Mouse (Mus musculus) left cerebral cortex, adult 18-20 months (tissue): Measurements from ENCODE around the gene Serf1. TPM values are rescaled to one million over a fixed set of nuclear protein-coding genes. Genes with fewer than 3 reads are reported as not detected.
"Not testable (repeated sequence)": the region's sequence is repeated elsewhere in the genome, so short reads cannot be mapped to it uniquely, and the experiment has no call there.

Source experiments
- DNase-seq, 2 experiments: peaks; one replicate each; pipeline ENCODE4 v3.0.0; 2021 to 2022; ENCODE audit warnings: low spot score in 2 of 2, mixed read lengths in 1 of 2
- long read RNA-seq, 2 experiments: library from polyadenylated mRNA; stranded (forward); transcript quantifications; one replicate each; pipeline ENCODE4 v2.0.0; 2021
- total RNA-seq, 2 experiments: library from RNA; stranded (reverse); gene quantifications; 2 replicates each; pipeline ENCODE4 v1.2.3; 2021

Gene Serf1
- 10 to 100 TPM; 15.0 to 16.5 TPM for total RNA-seq
- long read RNA-seq, experiment 1, transcript Serf1-201 (3 exons, 601 nt) = major isoform, 24 of 24 reads
- long read RNA-seq, experiment 1, partial matches to known transcripts = 0 of 24 reads
- long read RNA-seq, experiment 1, other reads (novel, unspliced or antisense) = 0 of 24 reads
- long read RNA-seq, experiment 2, transcript Serf1-201 (3 exons, 601 nt) = major isoform, 21 of 22 reads
- long read RNA-seq, experiment 2, partial matches to known transcripts = 0 of 22 reads
- long read RNA-seq, experiment 2, other reads (novel, unspliced or antisense) = 1 of 22 reads

DNA sequence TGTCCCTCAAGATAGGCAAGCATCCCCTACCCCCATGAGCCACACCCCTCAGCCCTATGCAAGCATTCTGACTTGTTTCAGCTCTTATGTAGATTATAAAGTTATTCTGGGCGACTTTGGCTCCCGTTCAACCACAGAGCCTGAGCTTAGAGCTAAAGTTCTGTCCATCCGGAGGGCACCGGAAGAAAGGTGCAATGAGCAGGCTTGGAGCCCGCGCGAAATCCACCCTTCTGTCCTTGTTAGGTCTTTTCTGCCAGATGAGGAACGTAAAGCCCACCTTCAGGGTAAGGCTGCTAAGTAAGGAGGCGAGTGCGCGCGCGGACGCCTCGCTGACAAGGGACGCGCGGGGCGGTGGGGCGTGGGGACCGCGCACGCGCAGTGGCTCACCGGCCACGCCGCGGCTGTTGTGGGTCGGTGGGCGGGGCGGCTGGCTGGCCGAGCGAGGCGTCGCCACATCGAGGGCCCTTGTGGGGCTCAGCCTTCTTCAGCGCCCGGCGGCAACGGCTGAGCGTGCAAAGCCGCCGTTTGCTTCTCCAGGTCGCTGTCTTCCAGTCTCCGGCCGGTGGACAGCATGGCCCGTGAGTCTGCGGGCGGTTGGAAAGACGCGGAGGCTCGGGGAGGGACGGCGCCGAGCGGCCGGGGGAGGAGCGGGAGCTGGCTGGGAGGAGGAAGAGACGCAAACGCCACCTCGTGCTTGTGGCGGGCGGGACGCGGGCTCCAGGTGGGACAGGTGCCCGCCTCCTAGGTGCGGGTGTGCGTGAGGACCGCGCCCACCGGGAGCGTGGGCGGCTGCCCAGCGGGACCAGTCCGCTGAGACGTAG, at the start of gene Serf1:
Gene Serf1, plus strand, starts transcription at position 361 of the 821 bp plus-strand sequence.
- peak; percentile 76 to 89 for DNase-seq

DNA sequence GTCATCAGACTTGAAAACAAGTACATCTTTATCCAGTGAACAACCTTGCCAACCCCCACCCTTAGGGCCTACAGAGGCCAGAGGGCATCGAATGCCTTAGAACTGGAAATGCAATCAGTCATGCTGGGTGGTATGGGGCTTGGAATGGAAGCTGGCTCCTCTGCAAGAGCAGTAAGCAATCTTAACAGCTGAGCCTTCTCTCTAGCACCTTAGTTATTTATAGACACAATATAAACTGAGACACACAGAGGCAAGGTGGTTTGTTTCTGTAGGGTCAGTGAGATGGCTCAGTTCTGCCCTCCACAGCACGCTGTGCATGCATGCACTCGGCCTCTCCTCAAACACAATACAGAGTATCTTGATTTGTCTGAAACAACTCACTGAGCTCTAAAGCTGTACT, 43.9 kb upstream of the Serf1 start:
- DNase-seq = no peak

- DNase-seq = no peak
Observed at GRCm38 (mm10) chr13:100067821-100068220, 40.0 kb upstream of the Serf1 start.

DNA sequence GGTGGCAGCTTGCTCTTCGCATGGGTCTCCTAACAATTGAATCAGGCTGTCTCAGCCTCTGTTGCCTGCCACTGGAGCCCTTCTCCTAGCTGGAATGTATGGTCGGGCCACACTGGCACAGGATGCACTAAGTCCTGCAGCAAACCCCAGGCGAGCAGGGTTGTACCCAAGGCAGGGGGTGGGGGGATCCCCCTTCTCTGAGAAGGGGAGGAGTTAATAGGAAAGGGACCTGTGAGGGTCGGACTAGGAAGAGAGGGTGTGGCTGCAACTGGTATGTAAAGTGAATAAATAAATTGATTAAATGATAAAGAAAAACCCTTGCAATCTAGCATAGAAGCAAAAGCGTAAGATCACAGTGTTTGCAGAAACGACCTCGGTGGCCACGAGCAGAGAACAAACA, 36.3 kb upstream of the Serf1 start:
- DNase-seq = no peak

GRCm38 (mm10) chr13:100098808-100099207, 9.0 kb upstream of the Serf1 start:
- DNase-seq = no peak

DNA sequence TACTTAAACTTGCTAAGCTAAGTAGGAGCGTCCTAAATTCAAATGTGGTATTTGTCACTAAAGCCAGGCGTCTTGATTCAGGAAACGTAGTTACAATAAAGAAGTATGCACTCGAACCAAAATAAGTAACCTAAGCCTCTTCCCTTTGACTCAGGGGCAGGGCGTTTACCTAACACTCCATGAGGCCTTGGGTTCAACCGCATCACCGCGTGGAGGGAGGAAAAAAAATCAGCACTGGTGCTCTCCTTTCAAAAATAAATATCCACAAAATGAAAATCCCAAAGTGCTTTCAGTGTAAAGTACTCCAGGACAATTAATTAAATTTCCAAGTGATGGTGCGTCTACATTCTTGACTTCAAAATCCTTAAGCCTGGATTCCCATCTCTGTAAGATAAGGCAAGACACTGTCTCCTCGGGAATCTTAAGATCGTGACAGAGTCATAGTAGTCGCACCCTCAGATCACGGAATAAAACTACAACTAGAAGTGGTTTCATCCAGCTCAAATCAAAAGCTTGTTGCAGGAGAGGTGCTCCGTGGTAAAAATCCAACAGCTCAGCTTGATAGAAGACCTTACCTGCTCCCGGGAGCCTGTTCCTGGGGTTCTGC, 4.7 kb upstream of the Serf1 start:
- DNase-seq = no peak

GRCm38 (mm10) chr13:100103748-100104254, 4.0 kb upstream of the Serf1 start, which contains the start of gene Bdp1:
Gene Bdp1 (minus strand): TSS chr13:100104070.
- DNase-seq = peak; percentile 96 to 97

- no peak for DNase-seq
Observed at GRCm38 (mm10) chr13:100112218-100112972, 4.6 kb downstream of the Serf1 start.

- DNase-seq = no peak
Observed at GRCm38 (mm10) chr13:100123970-100124369, 16.2 kb downstream of the Serf1 start.

GRCm38 (mm10) chr13:100124423-100125257, 16.8 kb downstream of the Serf1 start, which contains the start of gene Smn1:
Gene Smn1 (plus strand): TSS chr13:100124852.
- peak; percentile 98 to 99 for DNase-seq

DNA sequence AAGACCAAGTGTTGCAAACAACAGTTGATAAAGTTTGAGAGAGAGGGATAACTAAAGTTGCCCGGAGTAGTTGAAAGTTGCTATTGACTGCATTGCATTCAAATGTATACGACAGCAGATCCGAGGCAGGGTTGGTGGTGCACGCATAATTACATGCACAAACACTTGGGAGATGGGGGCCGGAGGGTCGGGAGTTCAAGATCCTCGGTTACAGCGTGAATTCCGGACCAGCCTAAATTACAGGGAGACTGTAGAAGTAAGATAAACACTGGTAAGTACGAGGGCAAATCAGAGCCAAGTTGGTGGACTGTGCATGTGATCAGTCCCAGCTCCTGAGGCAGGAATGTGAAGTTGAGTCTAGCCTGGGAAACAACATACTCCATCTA, 17.4 kb downstream of the Serf1 start:
- DNase-seq = no peak

DNA sequence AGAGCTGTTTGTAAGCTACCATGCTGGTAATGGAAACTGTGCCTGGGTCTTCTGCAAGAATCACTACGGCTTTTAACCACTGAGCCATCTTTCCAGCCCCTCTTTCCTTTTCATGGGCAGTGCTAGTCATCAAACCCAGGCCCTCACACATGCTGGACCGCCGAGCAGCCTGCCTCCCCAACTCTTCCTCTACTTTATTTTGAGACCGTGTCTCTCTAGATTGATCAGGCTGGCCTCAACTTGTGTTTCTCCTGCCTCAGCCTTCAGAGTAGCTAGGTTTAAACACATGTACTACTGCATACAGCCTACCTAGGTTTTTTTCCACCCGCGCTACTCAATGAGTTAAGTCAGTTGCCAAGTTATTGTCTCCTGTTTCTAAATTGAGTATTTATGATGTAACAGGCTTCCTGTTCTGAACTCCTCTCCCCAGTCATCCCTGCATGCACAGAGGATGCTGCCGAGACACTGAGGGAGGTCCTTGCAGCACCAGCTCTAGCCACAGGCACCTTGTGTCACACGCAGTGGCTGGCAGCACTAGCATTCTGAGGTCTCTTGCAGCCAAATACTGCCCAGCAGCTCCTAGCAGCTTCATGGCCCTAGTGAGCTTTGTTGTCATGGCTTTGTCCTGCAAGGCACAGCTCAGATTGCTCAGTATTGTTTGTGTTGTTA, 34.0 kb downstream of the Serf1 start:
- DNase-seq = no peak

DNA sequence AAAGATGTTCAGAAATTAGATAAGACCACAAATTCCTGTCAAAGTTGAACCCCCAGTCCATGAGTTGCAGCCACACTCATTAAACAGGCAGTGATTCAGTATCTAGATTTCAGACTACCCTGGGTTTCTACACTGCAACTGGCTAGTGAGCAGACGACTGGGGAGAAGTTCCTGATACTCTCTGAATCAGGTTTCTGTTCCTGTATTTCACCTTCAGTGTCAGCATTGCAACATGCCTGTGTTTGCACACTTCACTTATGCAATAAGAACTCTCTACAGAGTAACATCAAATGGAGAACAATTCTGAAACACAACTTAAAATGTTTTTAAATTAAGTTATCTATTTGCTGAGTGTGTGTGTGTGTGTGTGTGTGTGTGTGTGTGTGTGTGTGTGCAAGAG, 44.8 kb downstream of the Serf1 start:
- no peak for DNase-seq

GRCm38 (mm10) chr13:100156624-100157023, 48.8 kb downstream of the Serf1 start:
- no peak for DNase-seq

DNA sequence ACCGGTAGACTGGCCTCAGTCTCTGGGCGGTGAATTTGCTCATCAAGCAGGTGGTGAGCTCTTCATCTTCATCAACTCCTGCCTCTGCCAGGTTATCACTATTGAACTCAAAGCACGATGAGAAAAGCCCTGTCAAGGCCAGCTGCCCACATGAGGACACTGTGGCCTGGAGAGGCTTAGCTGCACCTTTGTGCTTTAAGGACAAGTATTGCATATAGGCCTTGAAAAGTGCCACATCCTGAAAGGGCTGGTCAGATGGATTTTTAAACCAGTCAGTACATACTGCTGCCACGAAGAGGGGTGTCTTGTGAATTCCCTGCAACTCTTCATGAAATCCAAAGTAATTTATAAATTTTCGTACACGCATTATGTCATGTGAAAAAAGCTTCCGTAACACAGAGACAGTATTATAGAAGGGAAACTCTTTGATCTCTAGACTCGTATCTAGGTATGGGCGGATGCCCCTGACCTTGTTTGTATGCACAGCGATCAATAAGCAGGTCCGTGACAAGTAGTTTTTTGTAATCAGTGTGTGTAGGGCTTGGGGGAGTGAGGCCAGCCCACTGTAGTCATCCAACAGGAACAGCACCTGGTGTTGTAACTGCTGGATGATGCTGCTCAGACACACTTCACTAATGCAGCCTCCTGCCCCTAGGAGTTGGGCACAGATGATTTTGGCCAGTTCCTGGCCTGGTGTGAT, 53.5 kb downstream of the Serf1 start:
- not testable (repeated sequence) for DNase-seq

GRCm38 (mm10) chr13:100162467-100162866, 54.7 kb downstream of the Serf1 start:
- not testable (repeated sequence) for DNase-seq
